Mouse (Mus musculus): ENCODE results near the gene Tead3.
"Not testable (repeated sequence)": the region's sequence is repeated elsewhere in the genome, so short reads cannot be mapped to it uniquely, and the experiment has no call there.

GRCm38 (mm10) chr17:28324416-28324815 is 26.2 kb downstream of the Tead3 start:
- peak; percentile 31 for TF ChIP-seq CTCF (conservative IDR thresholded peaks at IDR 0.05; ENCODE audit: low read length)
- TF ChIP-seq POU5F1, NANOG (IDR thresholded peaks at IDR 0.05; ENCODE audit: borderline replicate concordance, low read length): not testable (repeated sequence)
